Mouse (Mus musculus) forebrain, embryonic 13.5 days (tissue): ENCODE measurements around the gene Cyth4. TPM values are rescaled to one million over a fixed set of nuclear protein-coding genes. Genes with fewer than 3 reads are reported as not detected.
A peak's percentile ranks its signal among the peaks of the same experiment; 100 is the strongest.

Experiments used
- ATAC-seq: fragments of 200-750 bp; cut with Nextera tagmentation; 2 replicates; pipeline ENCODE4 v1.8.0; 2017
- H3K27ac ChIP-seq: fragments of 300-500 bp; sonication (generic); 2 replicates; pipeline ENCODE4 v1.5.1; 2015; ENCODE audit warnings: inconsistent platforms, mild to moderate bottlenecking, moderate library complexity
- H3K27me3 ChIP-seq: fragments of 300-500 bp; sonication (generic); 2 replicates; pipeline ENCODE4 v1.6.1; 2015; ENCODE audit warnings: mild to moderate bottlenecking, inconsistent platforms
- H3K36me3 ChIP-seq: fragments of 300-500 bp; sonication (generic); 2 replicates; pipeline ENCODE4 v1.6.1; 2015; ENCODE audit warnings: mild to moderate bottlenecking, inconsistent platforms; ENCODE audit not compliant: poor library complexity, severe bottlenecking
- H3K4me1 ChIP-seq: fragments of 300-500 bp; sonication (generic); 2 replicates; pipeline ENCODE4 v1.6.1; 2015; ENCODE audit warnings: inconsistent platforms
- H3K4me2 ChIP-seq: fragments of 300-500 bp; sonication (generic); 2 replicates; pipeline ENCODE4 v1.6.1; 2015; ENCODE audit warnings: inconsistent platforms, mild to moderate bottlenecking, moderate library complexity
- H3K4me3 ChIP-seq: fragments of 300-500 bp; sonication (generic); 2 replicates; pipeline ENCODE4 v1.5.1; 2015; ENCODE audit warnings: mild to moderate bottlenecking, inconsistent platforms
- H3K9ac ChIP-seq: fragments of 300-500 bp; sonication (generic); 2 replicates; pipeline ENCODE4 v1.6.1; 2015; ENCODE audit warnings: mild to moderate bottlenecking, inconsistent platforms
- H3K9me3 ChIP-seq: fragments of 300-500 bp; sonication (generic); replicated peaks from 2 replicates; pipeline ENCODE4 v1.6.1; 2016; ENCODE audit warnings: inconsistent platforms
- WGBS: fragments of 180-500 bp; shearing (Covaris S2); methylation state at CpG from one replicate; pipeline ENCODE4 v1.1.7; 2015; 5-methylcytosine and 5-hydroxymethylcytosine counted together
- polyA plus RNA-seq: library from polyadenylated mRNA; unstranded; fragments of >200 nt; fragmentation: Nextera tagmentation; extraction: Ambion mirVana; gene quantifications from 2 replicates; pipeline ENCODE4 v1.2.1, GENCODE M21; 2015

Cyth4 gene
- polyA plus RNA-seq, 1 experiment from 2014 or later: 3.4 TPM

DNA sequence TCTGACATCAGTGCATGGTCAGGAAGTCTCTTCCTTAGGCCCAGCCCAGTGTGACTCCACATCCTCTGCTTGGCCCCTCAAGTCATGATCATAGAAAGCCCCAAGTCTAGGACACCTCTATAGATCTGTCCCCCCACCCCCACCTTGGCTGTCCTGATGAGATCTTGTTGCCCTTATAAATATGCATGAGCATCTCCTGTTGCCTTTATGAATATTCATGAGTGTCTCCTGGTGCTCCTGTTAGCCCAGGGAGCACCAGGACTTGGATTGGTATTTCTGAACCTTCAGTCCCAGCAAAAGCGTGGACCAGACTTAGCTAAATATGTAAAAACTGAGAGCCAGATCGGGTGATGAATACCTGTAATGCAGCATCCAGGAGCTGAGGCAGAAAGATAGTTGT is 35.5 kb downstream of the Cyth4 start:
- H3K36me3 ChIP-seq: no peaks in the 10 kb centered on the region
- no peaks in the 10 kb centered on the region for H3K9me3 ChIP-seq
- H3K4me1 ChIP-seq: peaks cover 69% of the 10 kb centered on the region
- peak overlapping the region; percentile 40; the same call in 1 of the 2 replicates for H3K27ac ChIP-seq
- H3K4me3 ChIP-seq: no peak overlapping the region
- no peak; the same call in 1 of the 2 replicates for ATAC-seq
- no peaks in the 10 kb centered on the region for H3K27me3 ChIP-seq
- WGBS: 41% methylated on average over 2 of the region's 2 CpGs
- no peak overlapping the region for H3K9ac ChIP-seq
- no peak overlapping the region for H3K4me2 ChIP-seq

DNA sequence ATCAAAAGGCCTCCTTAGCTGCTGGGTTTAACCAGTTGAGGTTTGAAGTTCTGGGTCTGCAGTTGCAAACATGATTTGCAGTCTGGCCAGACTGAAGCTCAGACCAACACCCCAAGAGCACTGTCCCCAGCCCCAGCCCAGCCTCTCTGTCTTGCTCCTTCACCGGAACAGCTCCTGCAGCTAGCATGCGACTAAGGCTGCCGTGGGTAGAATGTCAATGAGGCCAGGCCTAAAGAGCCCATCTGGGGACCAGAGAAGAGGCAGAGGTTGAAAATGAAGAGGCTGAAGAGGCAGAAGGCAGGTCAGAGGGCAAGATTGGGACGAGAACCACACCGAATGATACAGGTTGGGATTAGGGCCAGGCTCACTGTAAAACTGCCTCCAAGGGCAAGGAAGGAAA is 36.6 kb downstream of the Cyth4 start:
- Histone ChIP-seq H3K27me3 (no peaks in the 10 kb centered on the region), H3K4me2 (no peak overlapping the region), H3K4me1 (peaks cover 79% of the 10 kb centered on the region), H3K4me3 (no peak overlapping the region), H3K36me3 (no peaks in the 10 kb centered on the region), H3K9me3 (no peaks in the 10 kb centered on the region), H3K9ac (0 out of 2 replicates have a peak overlapping the region, but pooled peaks have one; percentile 5), H3K27ac (peak overlapping the region; percentile 71)
- no peak for ATAC-seq
- WGBS: 43% methylated on average over 5 of the region's 5 CpGs

DNA sequence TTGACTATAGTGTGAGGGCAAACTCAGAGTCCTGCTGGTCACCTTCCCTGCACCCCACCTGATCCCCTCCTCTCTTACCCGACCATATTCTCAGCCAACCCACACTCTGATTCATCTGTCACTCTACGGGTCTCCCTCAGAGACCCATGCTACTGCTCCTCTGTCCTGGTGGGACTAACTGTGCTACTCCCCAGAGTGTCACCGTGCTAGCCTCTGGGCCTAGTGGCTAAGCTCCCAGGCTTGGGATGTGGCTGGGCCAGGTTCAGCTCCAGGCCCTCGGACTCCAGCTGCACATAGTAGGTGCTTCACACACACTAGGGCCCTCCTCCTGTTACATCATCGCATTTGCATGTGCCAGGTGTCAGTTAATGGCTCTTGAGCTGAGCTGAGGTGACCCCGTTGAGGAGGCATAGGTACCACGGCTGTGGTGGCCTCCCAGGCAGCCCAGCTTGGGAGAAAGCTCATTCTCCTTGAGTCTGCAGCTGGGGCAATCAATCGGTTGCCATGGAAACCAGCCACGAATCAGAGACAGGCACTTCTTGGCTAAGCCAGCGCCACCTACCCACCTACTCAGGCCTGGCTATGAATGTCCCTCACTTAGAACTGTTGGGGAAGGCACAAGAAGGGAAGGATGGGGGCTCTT is 37.4 kb downstream of the Cyth4 start:
- peak overlapping the region; percentile 71 for H3K27ac ChIP-seq
- H3K9me3 ChIP-seq: no peaks in the 10 kb centered on the region
- no peaks in the 10 kb centered on the region for H3K36me3 ChIP-seq
- ATAC-seq: peak; percentile 83
- H3K4me1 ChIP-seq: peaks cover 85% of the 10 kb centered on the region
- H3K27me3 ChIP-seq: no peaks in the 10 kb centered on the region
- 28% methylated on average over 10 of the region's 10 CpGs for WGBS
- H3K9ac ChIP-seq: no peak overlapping the region
- H3K4me2 ChIP-seq: no peak overlapping the region
- H3K4me3 ChIP-seq: no peak overlapping the region

DNA sequence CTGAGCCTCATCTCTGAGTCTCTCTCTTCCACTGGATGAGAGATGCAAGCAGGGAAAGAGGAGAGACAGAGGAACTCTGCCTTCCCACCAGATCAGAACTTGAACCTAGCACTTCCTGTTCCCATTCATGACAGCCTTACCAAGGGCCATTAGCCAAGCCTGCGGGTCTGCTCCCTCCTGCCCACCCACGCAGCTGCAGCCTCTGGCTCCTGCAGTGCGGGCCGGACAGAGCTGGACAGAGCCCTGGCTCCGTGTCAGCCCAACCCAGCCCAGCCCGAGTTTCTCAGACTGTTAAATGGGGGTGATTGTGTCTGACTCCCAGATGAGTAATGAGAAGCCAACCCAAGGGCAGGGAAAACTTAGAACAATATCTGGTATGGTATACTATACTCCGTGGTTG is 38.4 kb downstream of the Cyth4 start:
- peaks cover 85% of the 10 kb centered on the region for H3K4me1 ChIP-seq
- WGBS: 45% methylated on average over 7 of the region's 7 CpGs
- H3K27ac ChIP-seq: no peak overlapping the region
- H3K27me3 ChIP-seq: no peaks in the 10 kb centered on the region
- no peak overlapping the region for H3K4me3 ChIP-seq
- H3K4me2 ChIP-seq: no peak overlapping the region
- no peak for ATAC-seq
- no peaks in the 10 kb centered on the region for H3K36me3 ChIP-seq
- H3K9ac ChIP-seq: no peak overlapping the region
- no peaks in the 10 kb centered on the region for H3K9me3 ChIP-seq

DNA sequence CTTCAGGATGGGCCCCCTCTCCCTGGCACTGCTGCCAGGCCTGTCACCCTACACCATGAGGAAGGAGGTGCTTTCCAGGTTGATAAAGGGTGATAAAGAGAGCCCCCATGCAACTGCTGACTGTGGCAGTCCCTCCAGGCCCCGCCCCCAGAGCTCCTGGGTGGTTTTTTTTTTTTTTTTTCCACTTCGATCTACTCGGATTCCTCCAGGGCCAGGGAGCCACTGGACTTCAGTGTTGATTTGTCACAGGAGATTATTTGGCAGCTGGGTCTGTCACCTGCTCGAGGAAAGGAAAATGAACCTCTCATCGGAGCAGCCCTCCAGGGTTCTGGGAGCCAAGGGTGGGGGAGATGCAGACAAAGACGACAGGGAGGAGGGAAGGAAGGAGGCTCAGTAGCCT is 46.8 kb downstream of the Cyth4 start:
- Histone ChIP-seq H3K9ac (no peak overlapping the region), H3K27me3 (no peaks in the 10 kb centered on the region), H3K4me1 (peaks cover 22% of the 10 kb centered on the region), H3K4me2 (no peak overlapping the region), H3K27ac (no peak overlapping the region), H3K4me3 (no peak overlapping the region), H3K9me3 (no peaks in the 10 kb centered on the region), H3K36me3 (no peaks in the 10 kb centered on the region)
- 24% methylated on average over 6 of the region's 6 CpGs for WGBS
- no peak for ATAC-seq

DNA sequence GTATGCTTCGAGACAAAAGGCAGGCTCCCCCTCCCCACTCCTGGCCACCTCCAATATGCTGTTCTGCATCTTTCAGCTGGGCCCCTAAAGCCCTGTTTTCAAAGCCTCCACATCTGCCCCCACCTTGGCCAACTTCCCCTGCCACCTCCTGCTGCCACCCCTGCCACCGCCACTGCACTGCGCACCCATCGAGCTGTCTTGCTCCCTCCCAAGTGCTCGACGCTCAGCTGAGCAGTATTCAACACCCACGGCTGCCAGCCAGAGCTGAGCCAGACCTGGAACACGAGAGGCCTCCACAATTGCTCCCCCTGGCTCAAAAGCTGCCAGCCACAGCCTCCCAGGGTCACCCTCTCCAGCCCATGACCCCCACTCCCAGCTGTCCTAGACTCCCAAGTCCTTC is 47.8 kb downstream of the Cyth4 start:
- H3K27me3 ChIP-seq: no peaks in the 10 kb centered on the region
- H3K4me3 ChIP-seq: no peak overlapping the region
- no peak overlapping the region for H3K9ac ChIP-seq
- ATAC-seq: no peak
- no peaks in the 10 kb centered on the region for H3K9me3 ChIP-seq
- H3K27ac ChIP-seq: no peak overlapping the region
- H3K4me1 ChIP-seq: peaks cover 27% of the 10 kb centered on the region
- H3K36me3 ChIP-seq: no peaks in the 10 kb centered on the region
- 45% methylated on average over 8 of the region's 8 CpGs for WGBS
- H3K4me2 ChIP-seq: no peak overlapping the region

DNA sequence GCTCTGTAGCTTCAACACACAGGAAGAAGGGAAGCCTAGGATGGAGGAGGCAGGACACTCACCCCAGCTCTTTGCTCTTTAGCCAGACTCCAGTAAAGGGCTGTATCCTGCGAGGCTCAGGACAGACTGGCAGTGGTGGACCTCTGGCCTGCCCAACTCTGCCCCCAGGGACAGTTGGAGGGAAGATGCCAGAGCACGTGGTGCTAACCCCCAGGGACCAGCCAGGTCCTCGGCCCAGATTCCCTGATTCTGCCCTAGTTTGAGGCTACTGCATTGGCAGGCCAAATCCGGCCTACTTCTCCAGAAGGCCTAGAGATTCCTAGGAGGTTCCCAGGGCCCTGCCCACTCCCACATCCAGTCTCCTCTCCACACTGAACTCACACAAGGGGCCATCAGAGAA is 50.9 kb downstream of the Cyth4 start:
- no peaks in the 10 kb centered on the region for H3K9me3 ChIP-seq
- WGBS: 77% methylated on average over 4 of the region's 4 CpGs
- no peak overlapping the region for H3K27ac ChIP-seq
- no peak overlapping the region for H3K9ac ChIP-seq
- peaks cover 29% of the 10 kb centered on the region for H3K4me1 ChIP-seq
- H3K4me2 ChIP-seq: no peak overlapping the region
- H3K36me3 ChIP-seq: no peaks in the 10 kb centered on the region
- no peak overlapping the region for H3K4me3 ChIP-seq
- H3K27me3 ChIP-seq: no peaks in the 10 kb centered on the region
- ATAC-seq: no peak

DNA sequence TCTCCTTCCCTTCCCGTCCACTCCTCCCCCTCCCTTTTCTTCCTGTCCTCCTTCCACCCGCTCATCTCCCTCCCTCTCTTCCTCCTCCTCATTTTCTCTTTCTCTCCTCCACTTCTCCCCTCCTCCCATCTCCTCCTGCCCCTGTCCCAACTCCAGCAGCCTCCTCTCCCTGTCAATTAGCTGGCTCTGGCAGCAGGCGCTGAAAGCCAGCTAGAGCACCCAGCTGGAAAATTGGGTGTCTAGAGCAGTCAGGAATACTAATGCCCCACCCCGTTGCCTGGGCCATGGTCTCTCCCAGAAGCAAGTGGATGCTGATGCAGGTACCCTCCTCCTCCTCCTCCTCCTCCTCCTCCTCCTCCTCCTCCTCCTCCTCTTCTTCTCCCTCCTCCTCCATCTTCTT is 54.3 kb downstream of the Cyth4 start:
- H3K27me3 ChIP-seq: no peaks in the 10 kb centered on the region
- H3K36me3 ChIP-seq: no peaks in the 10 kb centered on the region
- no peaks in the 10 kb centered on the region for H3K9me3 ChIP-seq
- WGBS: 22% methylated on average over 4 of the region's 4 CpGs
- peaks cover 18% of the 10 kb centered on the region for H3K4me1 ChIP-seq
- no peak overlapping the region for H3K4me2 ChIP-seq
- ATAC-seq: no peak
- H3K9ac ChIP-seq: no peak overlapping the region
- H3K4me3 ChIP-seq: no peak overlapping the region
- no peak overlapping the region for H3K27ac ChIP-seq

DNA sequence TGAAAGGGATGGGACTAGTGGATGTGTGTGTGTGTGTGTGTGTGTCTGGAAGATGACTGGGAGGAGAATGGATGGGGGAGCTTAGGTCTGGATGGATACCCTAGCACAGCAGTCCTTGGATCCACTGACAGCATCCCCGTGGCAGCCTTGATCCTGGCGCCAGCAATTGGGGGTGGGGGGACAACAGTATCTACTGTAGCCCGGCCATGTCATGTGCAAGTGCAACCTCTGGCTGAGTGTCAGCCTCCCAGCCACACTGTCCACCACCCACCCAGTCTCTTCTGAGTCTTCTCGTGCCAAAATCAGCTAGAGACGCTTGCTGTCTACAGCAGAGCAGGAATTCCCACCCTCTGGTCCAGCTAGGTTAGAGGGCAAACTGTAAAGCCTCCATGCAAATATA is 67.4 kb downstream of the Cyth4 start:
- Histone ChIP-seq H3K27me3 (0 out of 2 replicates have a peak, but pooled peaks cover 3% of the 10 kb centered on the region), H3K9ac (no peak overlapping the region), H3K36me3 (no peaks in the 10 kb centered on the region), H3K4me1 (peaks cover 4% of the 10 kb centered on the region), H3K9me3 (no peaks in the 10 kb centered on the region), H3K4me3 (no peak overlapping the region), H3K27ac (no peak overlapping the region), H3K4me2 (no peak overlapping the region)
- no peak for ATAC-seq
- 67% methylated on average over 5 of the region's 5 CpGs for WGBS

DNA sequence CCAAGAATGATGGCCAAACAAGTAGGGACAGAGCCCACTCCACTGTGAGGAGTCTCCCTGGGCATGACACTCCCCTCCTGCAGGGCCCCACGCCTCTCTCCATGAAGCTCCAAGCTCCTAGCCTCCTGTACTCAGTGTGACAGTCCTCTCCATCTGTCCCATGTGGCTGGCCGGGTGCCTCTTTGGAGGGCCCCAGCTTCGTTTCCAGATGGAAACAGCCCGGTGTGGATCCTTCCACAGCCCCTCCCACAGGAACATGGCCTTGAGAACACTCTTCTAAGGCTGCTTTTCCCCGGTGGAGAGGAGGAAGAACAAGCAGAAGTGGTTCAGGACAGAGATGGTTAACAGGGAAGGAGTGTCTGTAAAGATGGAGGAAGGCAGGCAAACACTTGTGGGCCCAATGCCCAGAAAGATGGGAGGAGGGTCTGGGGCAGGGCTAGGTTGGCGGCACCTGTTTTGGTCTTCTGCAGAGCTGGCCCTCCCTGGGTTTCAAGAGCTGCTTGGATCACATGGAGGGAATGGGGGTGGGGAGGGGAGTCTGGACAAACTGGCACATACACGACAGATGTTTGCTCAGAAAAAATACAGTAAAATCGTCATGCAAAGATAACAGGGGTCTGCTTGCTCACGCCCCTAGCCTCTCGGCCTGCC is 72.5 kb downstream of the Cyth4 start:
- no peak overlapping the region for H3K4me3 ChIP-seq
- no peak overlapping the region for H3K9ac ChIP-seq
- H3K9me3 ChIP-seq: no peaks in the 10 kb centered on the region
- H3K27me3 ChIP-seq: peaks cover 41% of the 10 kb centered on the region
- H3K36me3 ChIP-seq: peaks cover 10% of the 10 kb centered on the region; the same call in 1 of the 2 replicates
- H3K4me2 ChIP-seq: no peak overlapping the region
- H3K27ac ChIP-seq: peak overlapping the region; percentile 40
- ATAC-seq: 0 out of 2 replicates have a peak, but pooled peaks have one; percentile 19
- H3K4me1 ChIP-seq: peaks cover 32% of the 10 kb centered on the region
- WGBS: 61% methylated on average over 10 of the region's 10 CpGs

DNA sequence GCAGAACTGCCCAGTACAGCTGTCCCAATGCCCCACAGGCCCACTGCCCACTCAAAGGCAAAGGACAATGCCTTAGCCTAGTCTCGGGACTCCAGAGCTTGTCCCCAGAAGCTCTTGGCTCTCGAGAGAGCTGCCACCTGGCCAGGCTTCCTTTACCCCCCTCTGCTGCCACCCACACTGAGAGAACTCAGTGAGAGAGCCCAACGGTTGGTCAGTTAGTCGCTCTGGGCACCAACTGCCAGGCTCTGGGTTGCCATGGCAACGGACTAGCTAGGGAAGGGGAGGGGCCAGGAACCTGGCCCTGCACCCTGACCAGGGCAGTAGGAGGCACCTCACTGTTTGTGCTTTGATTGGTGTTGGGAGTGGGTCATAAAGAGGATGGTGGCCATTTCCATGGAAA is 73.5 kb downstream of the Cyth4 start:
- H3K4me1 ChIP-seq: peaks cover 42% of the 10 kb centered on the region
- peaks cover 42% of the 10 kb centered on the region for H3K27me3 ChIP-seq
- no peak overlapping the region for H3K4me3 ChIP-seq
- H3K9me3 ChIP-seq: no peaks in the 10 kb centered on the region
- ATAC-seq: peak; percentile 20; the same call in 1 of the 2 replicates
- no peak overlapping the region for H3K27ac ChIP-seq
- H3K4me2 ChIP-seq: no peak overlapping the region
- 16% methylated on average over 5 of the region's 5 CpGs for WGBS
- H3K36me3 ChIP-seq: peaks cover 10% of the 10 kb centered on the region; the same call in 1 of the 2 replicates
- H3K9ac ChIP-seq: no peak overlapping the region
